Mouse (Mus musculus) testis, postnatal 14 days (tissue): ENCODE data around the gene Fam120b.
"Not testable (repeated sequence)": the region's sequence is repeated elsewhere in the genome, so short reads cannot be mapped to it uniquely, and the experiment has no call there.

Experiments used
- DNase-seq: peaks from one replicate; pipeline ENCODE4 v3.0.0; 2021; ENCODE audit warnings: low spot score

Gene Fam120b

DNA sequence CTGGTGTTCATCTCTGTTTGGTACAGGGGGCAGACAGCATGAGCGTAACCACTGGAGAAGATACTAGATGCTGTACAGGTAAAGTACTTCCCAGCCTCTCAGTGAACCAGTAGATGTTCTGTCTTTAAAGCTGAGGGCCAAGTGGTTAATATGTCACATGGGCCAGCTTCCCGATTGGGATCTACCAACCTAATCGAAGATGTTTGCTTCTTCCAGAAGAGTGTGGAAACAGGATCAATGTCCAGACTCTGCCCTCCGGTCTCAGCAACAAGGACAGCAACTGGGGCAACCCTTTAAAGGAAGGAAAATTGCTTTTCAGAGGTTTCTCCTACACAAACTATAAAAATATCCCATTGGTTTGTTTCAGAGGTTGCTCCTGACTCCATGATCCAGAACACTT is 35.5 kb downstream of the Fam120b start:
- DNase-seq, result no peak

DNA sequence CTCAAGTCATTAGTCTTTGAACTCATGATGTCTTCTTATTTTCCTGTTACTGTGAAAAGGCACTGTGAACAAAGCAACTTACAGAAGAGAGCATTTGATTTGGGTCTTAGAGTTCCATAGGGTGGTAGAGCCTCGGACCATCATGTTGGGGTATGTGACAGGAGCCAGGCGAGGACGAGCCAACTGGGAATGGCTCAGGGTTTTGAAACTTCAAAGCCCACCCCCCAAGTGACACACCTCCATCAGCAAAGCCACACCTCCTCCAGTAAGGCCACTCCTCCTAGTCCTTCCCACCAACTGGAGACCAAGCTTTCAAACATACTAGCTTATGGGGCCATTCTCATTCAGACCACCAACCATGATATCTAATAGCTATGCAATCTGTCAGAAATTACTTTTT is 36.0 kb downstream of the Fam120b start:
- DNase-seq, result no peak

- no peak for DNase-seq
These were observed 38.7 kb downstream of the Fam120b start for GRCm38 (mm10) chr17:15434748-15435147.

DNA sequence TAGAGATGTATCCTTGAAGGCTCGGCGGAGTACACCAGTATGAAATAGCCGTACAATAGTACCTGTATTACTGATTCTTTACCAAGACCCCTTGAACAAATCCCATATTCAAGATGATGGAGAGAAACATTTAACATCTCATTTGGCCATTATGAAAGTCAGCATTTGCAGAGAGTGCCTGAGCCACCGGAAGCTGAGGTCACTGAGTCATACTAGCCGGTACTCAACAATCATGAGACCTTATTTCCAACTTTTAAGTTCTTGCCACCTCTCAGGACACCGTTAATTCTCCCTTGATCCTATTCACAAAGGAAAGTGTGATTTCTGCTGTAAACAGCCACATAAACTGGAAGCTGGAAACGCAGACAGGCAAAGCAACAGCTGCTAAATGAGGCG is 44.1 kb downstream of the Fam120b start:
- no peak for DNase-seq

- no peak for DNase-seq
These were observed 44.6 kb downstream of the Fam120b start for GRCm38 (mm10) chr17:15440463-15441121.

DNA sequence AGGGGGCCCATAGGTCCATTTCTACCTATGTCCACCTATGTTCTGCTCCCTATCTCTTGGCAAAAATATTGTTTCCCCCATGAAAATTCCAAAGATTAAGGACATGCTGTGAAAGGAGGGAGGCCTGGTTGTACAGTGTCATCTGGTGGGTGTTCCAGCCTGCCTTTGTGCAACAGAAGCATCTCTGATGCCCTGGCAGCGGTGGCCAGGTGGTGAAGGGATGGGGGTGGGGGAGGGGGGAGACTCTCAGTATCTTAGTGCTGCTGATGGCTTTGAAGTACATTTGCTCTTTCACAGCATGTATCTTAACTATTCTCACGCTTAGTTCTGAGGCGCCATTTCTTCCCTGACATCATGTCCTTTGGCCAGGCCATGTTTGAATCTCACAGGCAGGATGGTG is 49.4 kb downstream of the Fam120b start:
- DNase-seq, result no peak

DNA sequence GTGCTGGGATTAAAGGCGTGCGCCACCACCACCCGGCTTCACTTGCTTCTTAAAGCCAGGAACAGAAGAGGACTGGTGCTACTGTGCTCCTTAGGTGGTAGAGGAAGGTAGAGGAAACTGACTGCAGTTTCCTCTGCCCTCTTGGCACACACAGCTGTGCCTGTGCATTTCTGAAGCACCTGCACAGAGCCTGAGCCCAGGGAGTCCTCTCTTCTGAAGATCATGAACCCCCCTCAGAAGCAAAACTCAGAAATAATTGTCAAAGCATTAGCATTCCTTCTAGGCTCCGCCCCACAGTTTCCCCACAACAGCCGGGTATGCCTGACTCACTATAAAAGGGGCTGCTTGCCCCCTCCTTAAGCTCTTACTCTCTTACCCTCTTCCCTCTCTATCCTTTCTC is 51.8 kb downstream of the Fam120b start:
- DNase-seq, result no peak

DNA sequence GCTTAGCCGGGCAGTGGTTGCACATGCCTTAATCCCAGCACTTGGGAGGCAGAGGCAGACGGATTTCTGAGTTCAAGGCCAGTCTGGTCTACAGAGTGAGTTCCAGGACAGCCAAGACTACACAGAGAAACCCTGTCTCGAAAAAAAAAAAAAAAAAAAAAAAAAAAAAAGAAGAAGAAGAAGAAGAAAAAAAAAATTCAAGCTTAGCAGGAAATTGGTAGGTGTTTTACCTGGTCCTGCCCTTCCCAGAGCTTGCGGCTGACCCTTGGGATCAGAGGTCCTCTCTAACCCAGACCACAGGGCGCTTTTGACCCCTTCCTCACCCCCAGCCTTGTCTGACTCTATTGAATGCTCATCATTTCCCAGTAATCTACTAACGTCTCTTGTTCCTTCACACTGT is 53.1 kb downstream of the Fam120b start:
- not testable (repeated sequence) for DNase-seq

GRCm38 (mm10) chr17:15449606-15450005 is 53.6 kb downstream of the Fam120b start:
- no peak for DNase-seq

- DNase-seq, result no peak
These were observed 59.2 kb downstream of the Fam120b start for GRCm38 (mm10) chr17:15455203-15455602.

GRCm38 (mm10) chr17:15456595-15456994 is 60.6 kb downstream of the Fam120b start:
- DNase-seq, result no peak

- no peak for DNase-seq
These were observed 63.8 kb downstream of the Fam120b start for GRCm38 (mm10) chr17:15459761-15460160.

GRCm38 (mm10) chr17:15461921-15462495 is 66.0 kb downstream of the Fam120b start:
- no peak for DNase-seq

DNA sequence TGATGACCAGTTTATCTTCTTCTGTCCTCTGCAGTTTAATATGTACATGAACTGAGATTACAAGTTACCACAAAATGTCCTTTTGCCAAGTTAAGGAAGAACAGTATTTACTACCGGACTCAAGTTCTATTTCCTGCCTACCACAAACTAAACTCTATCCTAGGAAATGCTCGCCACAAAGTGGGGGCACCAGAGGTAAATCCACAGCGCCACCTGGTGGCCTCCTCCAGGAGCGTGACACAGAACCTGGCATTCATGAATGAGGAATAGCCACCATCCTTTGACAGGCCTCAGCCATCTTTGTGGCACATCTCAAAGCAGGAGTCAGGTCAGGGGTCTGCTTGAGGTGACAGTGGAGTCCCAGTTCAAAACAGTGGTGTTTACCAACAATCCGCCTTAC is 71.7 kb downstream of the Fam120b start:
- DNase-seq, result peak; percentile 20

DNA sequence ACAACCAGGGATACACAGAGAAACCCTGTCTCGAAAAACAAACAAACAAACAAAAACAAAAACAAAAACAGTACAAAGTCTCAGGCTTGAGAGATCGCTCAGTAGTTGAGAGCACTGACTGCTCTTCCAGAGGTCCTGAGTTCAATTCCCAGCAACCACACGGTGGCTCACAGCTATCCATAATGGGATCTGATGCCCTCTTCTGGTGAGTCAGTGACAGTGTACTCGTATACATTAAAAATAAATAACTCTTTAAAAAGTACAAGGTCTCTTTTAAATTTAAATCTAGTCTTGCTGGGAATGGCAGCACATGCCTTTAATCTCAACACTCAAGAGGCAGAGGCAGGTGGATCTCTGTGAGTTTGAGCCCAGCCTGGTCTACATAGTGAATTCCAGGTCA is 76.7 kb downstream of the Fam120b start:
- DNase-seq, result no peak
